In genomic region chr12:112829244-112829864, GRCm38 (mm10) we compare ENCODE assay signal across 7 mouse cellular contexts. TPM values are rescaled to one million over a fixed set of nuclear protein-coding genes. Genes with fewer than 3 reads are reported as not detected.
A peak's percentile ranks its signal among the peaks of the same experiment; 100 is the strongest.
DNase-seq lines count a peak whose midpoint lies in the region; ATAC-seq lines count a peak whose summit lies in the region.

TSS of gene Cdca4 (minus strand) at chr12:112829423.

- peak within 1 kb of the TSS; percentile 80 for H3K4me2 ChIP-seq in embryonic facial prominence, embryonic 11.5 days (ENCODE audit: low read depth, low read length)
- peak within 1 kb of the TSS; percentile 78 for H3K4me2 ChIP-seq in limb, embryonic 11.5 days (ENCODE audit: low read depth, severe bottlenecking)
- H3K4me2 ChIP-seq in midbrain, embryonic 14.5 days (ENCODE audit: low read length): peak within 1 kb of the TSS; percentile 92

- H3K4me1 ChIP-seq in embryonic facial prominence, embryonic 11.5 days (ENCODE audit: control insufficient read depth, insufficient read depth, low read length): peaks cover 3% of the 10 kb centered on the region; the same call in 1 of the 2 replicates
- peaks cover 21% of the 10 kb centered on the region for H3K4me1 ChIP-seq in limb, embryonic 11.5 days (ENCODE audit: control insufficient read depth, insufficient read depth, low read length)
- H3K4me1 ChIP-seq in midbrain, embryonic 14.5 days (ENCODE audit: control insufficient read depth, insufficient read depth, low read length): peaks cover 31% of the 10 kb centered on the region

- DNase-seq in adrenal gland, postnatal 14 days: peak; percentile 99
- DNase-seq in embryonic facial prominence, embryonic 11.5 days (ENCODE audit: low spot score): peak; percentile 99
- DNase-seq in heart, adult 11 months: peak; percentile 100
- peak; percentile 99 for DNase-seq in kidney, adult 18-20 months
- DNase-seq in limb, embryonic 11.5 days (ENCODE audit: low spot score): peak; percentile 99
- DNase-seq in midbrain, embryonic 14.5 days: peak; percentile 100
- peak; percentile 95 to 97 for DNase-seq in spleen, adult 18-20 months

- H3K36me3 ChIP-seq in embryonic facial prominence, embryonic 11.5 days (replicated peaks; ENCODE audit: control insufficient read depth, insufficient read depth, low read depth, low read length): no peaks in the 10 kb centered on the region
- peaks cover 14% of the 10 kb centered on the region; the same call in 1 of the 2 replicates for H3K36me3 ChIP-seq in limb, embryonic 11.5 days (ENCODE audit: control insufficient read depth, insufficient read depth, low read length)
- peaks cover 32% of the 10 kb centered on the region for H3K36me3 ChIP-seq in midbrain, embryonic 14.5 days (ENCODE audit: control insufficient read depth, insufficient read depth, low read length)

- peak within 1 kb of the TSS; percentile 41 for H3K27ac ChIP-seq in embryonic facial prominence, embryonic 11.5 days (replicated peaks; ENCODE audit: low read depth, low read length)
- H3K27ac ChIP-seq in limb, embryonic 11.5 days (replicated peaks; ENCODE audit: low read depth, low read length): peak within 1 kb of the TSS; percentile 85
- H3K27ac ChIP-seq in midbrain, embryonic 14.5 days (replicated peaks; ENCODE audit: low read depth, low read length): peak within 1 kb of the TSS; percentile 94

- H3K9me3 ChIP-seq in embryonic facial prominence, embryonic 11.5 days (replicated peaks; ENCODE audit: control insufficient read depth, low read length): no peaks in the 10 kb centered on the region
- no peaks in the 10 kb centered on the region for H3K9me3 ChIP-seq in limb, embryonic 11.5 days (ENCODE audit: control insufficient read depth, low read length)
- no peaks in the 10 kb centered on the region for H3K9me3 ChIP-seq in midbrain, embryonic 14.5 days (ENCODE audit: control insufficient read depth, low read length)

- ATAC-seq in embryonic facial prominence, embryonic 11.5 days (replicated peaks; ENCODE audit: insufficient number of reproducible peaks, low FRiP score, low TSS enrichment, low read depth): peak; percentile 95
- peak; percentile 96 for ATAC-seq in limb, embryonic 11.5 days (ENCODE audit: insufficient number of reproducible peaks, low FRiP score, low TSS enrichment, low read depth)
- peak; percentile 96 for ATAC-seq in midbrain, embryonic 14.5 days (ENCODE audit: low FRiP score, low TSS enrichment)

- peak within 1 kb of the TSS; percentile 64 for H3K4me3 ChIP-seq in embryonic facial prominence, embryonic 11.5 days (ENCODE audit: low read depth, low read length)
- H3K4me3 ChIP-seq in limb, embryonic 11.5 days (ENCODE audit: low read depth, low read length): peak within 1 kb of the TSS; percentile 92
- peak within 1 kb of the TSS; percentile 96 for H3K4me3 ChIP-seq in midbrain, embryonic 14.5 days (replicated peaks; ENCODE audit: low read depth, low read length)

- under 1% methylated on average over 65 of the region's 72 CpGs for WGBS in embryonic facial prominence, embryonic 11.5 days
- under 1% methylated on average over 62 of the region's 72 CpGs for WGBS in limb, embryonic 11.5 days
- under 1% methylated on average over 72 of the region's 72 CpGs for WGBS in midbrain, embryonic 14.5 days

- peak within 1 kb of the TSS; percentile 76 for H3K9ac ChIP-seq in embryonic facial prominence, embryonic 11.5 days (replicated peaks; ENCODE audit: low read length)
- peak within 1 kb of the TSS; percentile 97 for H3K9ac ChIP-seq in limb, embryonic 11.5 days (ENCODE audit: low read length)
- peak within 1 kb of the TSS; percentile 94 for H3K9ac ChIP-seq in midbrain, embryonic 14.5 days (replicated peaks; ENCODE audit: low read length)

- no peaks in the 10 kb centered on the region for H3K27me3 ChIP-seq in embryonic facial prominence, embryonic 11.5 days (ENCODE audit: control insufficient read depth, insufficient read depth, low read length)
- no peaks in the 10 kb centered on the region for H3K27me3 ChIP-seq in limb, embryonic 11.5 days (ENCODE audit: control insufficient read depth, insufficient read depth, low read length)
- H3K27me3 ChIP-seq in midbrain, embryonic 14.5 days (ENCODE audit: control insufficient read depth, insufficient read depth, low read length): no peaks in the 10 kb centered on the region

RNA-seq across cellular contexts. Expression of gene Cdca4, which starts in this region (rescaled TPM):
- 19.9 and 21.4 TPM in 2 replicates for total RNA-seq in adrenal gland, postnatal 14 days (2021)
- polyA plus RNA-seq in embryonic facial prominence, embryonic 11.5 days (2014; fragmentation: Nextera tagmentation; extraction: Ambion mirVana): 175 and 179 TPM in 2 replicates
- 180 and 189 TPM in 2 replicates for polyA plus RNA-seq in limb, embryonic 11.5 days (2014; fragmentation: Nextera tagmentation; extraction: Ambion mirVana)
- 45.0 and 60.8 TPM in 2 replicates for polyA plus RNA-seq in midbrain, embryonic 14.5 days (2014; fragmentation: Nextera tagmentation; extraction: Ambion mirVana)

Comparison
In these comparisons a context has a peak if more than half of its experiments do, and no peak if none do; other contexts are left out.
1. Peak in every context shown above with its lines: DNase-seq, ATAC-seq, H3K4me3 ChIP-seq and H3K27ac ChIP-seq.
2. H3K27ac ChIP-seq: peak in every context shown above with its lines; median percentile 94 in midbrain, embryonic 14.5 days; 85 in limb, embryonic 11.5 days; 41 in embryonic facial prominence, embryonic 11.5 days.